Mouse (Mus musculus) bone marrow macrophage, adult 2 months (primary cell): ENCODE data around the gene Pdia5. TPM values are rescaled to one million over a fixed set of nuclear protein-coding genes. Genes with fewer than 3 reads are reported as not detected.
A peak's percentile ranks its signal among the peaks of the same experiment; 100 is the strongest.

ENCODE experiments used
- H3K27ac ChIP-seq: 2 replicates; pipeline ENCODE4 v1.5.1; 2012; ENCODE audit warnings: low read depth, low read length; ENCODE audit not compliant: insufficient read depth
- H3K4me1 ChIP-seq: 2 replicates; pipeline ENCODE4 v1.6.1; 2012; ENCODE audit warnings: low read length; ENCODE audit not compliant: control insufficient read depth, insufficient read depth
- H3K4me3 ChIP-seq: 2 replicates; pipeline ENCODE4 v1.5.1; 2012; ENCODE audit warnings: mild to moderate bottlenecking, low read length, moderate library complexity; ENCODE audit not compliant: insufficient read depth
- CTCF ChIP-seq: IDR thresholded peaks from 2 replicates; pipeline ENCODE4 v1.5.1; 2012; ENCODE audit warnings: low read depth, mild to moderate bottlenecking, low read length, moderate library complexity
- POLR2A ChIP-seq: IDR thresholded peaks from 2 replicates; pipeline ENCODE4 v1.6.1; 2012; ENCODE audit warnings: mild to moderate bottlenecking, low read depth, low read length, borderline replicate concordance
- polyA plus RNA-seq: library from polyadenylated mRNA; stranded (reverse); fragments of >200 nt; gene quantifications from 2 replicates; pipeline ENCODE4 v1.2.4, GENCODE M21; 2012; ENCODE audit not compliant: missing spikeins, insufficient read depth, insufficient read length

The Pdia5 gene
- polyA plus RNA-seq = 1.7 and 4.4 TPM in 2 replicates

- TF ChIP-seq CTCF = no peak
- TF ChIP-seq POLR2A = no peak
- H3K27ac ChIP-seq = no peak within 1 kb of the TSS
- peak within 1 kb of the TSS; percentile 87 for H3K4me3 ChIP-seq
- peaks cover 3% of the 10 kb centered on the region for H3K4me1 ChIP-seq
Observed at GRCm38 (mm10) chr16:35490231-35491070, at the start of gene Pdia5. Gene Pdia5 (minus strand): TSS chr16:35490873.

GRCm38 (mm10) chr16:35539041-35539440 lies 48.4 kb upstream of the Pdia5 start:
- TF ChIP-seq POLR2A (no peak), CTCF (no peak)

DNA sequence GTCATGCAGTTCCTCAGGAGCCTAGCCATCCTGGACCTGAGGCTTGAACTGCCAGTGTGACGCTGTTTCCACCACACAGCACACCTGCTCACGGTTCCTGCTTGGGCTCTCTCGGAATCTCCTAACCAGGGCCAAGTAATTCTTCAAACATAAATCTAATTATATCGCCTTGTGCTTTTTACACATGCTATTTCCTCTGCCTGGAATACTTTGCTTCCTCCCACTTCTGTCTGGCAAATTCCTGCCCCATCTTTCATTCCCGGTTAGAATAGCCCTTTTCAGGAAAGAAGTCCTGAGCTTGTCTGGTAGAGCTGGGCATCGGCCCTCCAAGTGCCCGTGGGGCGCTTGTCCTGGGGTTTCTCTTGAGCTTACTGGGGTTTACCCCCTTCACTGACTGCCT lies 47.0 kb upstream of the Pdia5 start:
- no peak for TF ChIP-seq CTCF
- no peak for TF ChIP-seq POLR2A

More at GRCm38 (mm10) chr16:35539041-35539440, 48.4 kb upstream of the Pdia5 start:
- no peak overlapping the region for H3K4me3 ChIP-seq
- no peak overlapping the region for H3K27ac ChIP-seq
- H3K4me1 ChIP-seq = no peaks in the 10 kb centered on the region

DNA sequence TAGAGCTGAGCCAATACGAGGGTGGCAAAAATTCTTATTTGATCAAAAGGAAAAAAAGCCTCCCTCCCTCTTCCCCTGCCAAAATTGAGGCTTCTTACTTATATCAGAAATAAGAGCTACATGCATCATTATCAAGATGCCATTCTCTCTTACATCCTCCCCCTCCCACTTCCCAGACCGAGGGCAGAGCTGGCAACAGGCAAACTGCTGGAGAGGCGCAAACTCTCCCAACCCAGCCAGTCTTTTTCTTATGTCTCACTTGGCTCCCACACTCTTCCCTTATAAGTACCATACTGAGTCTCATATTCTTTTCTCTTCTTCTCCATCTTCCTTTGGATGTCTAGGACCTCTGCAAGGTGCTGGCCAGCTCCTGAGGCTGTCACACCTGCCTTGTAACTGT lies 44.0 kb upstream of the Pdia5 start:
- H3K4me3 ChIP-seq = no peak overlapping the region
- H3K4me1 ChIP-seq = no peaks in the 10 kb centered on the region
- TF ChIP-seq POLR2A = no peak
- TF ChIP-seq CTCF = no peak
- H3K27ac ChIP-seq = no peak overlapping the region

More for the DNA sequence above, 47.0 kb upstream of the Pdia5 start:
- no peaks in the 10 kb centered on the region for H3K4me1 ChIP-seq
- no peak overlapping the region for H3K27ac ChIP-seq
- no peak overlapping the region for H3K4me3 ChIP-seq

DNA sequence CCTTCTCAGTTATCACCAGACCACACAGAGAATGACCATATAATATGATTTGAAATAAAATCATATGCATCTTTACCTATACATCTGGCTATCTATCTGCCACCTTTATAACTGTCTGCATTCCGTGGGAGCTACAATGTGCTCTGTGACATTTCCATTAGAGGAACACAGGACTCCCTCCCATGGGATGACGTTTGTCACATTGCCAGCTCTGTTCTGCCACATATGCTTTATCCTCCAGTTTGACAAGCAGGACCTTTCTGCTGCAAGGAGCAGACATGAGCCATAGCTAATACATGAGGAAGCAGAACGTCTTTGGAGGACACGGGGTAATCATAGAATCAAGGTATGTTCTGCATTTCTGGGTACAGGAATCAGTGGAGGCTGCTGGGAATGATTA lies 33.5 kb upstream of the Pdia5 start:
- no peak for TF ChIP-seq CTCF
- no peak for TF ChIP-seq POLR2A
- Histone ChIP-seq H3K4me1 (no peaks in the 10 kb centered on the region), H3K4me3 (no peak overlapping the region), H3K27ac (no peak overlapping the region)

DNA sequence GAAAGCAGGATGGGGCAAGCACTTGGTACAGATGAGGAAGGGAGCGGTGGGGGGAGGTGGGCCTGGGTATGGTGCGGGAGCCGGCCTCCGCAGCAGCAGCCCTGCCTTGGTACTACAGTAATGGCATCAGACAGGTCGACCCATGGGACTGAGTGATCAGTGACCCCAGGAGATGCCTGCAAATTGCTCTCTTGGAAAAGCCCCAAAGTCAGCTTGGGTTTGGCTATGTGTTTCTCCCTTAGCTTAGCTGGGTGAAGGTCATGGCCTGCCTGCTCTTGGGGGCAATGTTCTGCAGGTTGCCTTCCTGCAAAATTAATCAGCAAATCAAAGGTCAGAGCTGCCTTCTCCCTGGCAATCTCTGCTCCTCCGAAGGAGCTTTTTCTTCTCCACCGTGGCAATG lies 28.6 kb upstream of the Pdia5 start:
- Histone ChIP-seq H3K4me1 (no peaks in the 10 kb centered on the region), H3K4me3 (no peak overlapping the region), H3K27ac (no peak overlapping the region)
- TF ChIP-seq POLR2A (no peak), CTCF (no peak)

DNA sequence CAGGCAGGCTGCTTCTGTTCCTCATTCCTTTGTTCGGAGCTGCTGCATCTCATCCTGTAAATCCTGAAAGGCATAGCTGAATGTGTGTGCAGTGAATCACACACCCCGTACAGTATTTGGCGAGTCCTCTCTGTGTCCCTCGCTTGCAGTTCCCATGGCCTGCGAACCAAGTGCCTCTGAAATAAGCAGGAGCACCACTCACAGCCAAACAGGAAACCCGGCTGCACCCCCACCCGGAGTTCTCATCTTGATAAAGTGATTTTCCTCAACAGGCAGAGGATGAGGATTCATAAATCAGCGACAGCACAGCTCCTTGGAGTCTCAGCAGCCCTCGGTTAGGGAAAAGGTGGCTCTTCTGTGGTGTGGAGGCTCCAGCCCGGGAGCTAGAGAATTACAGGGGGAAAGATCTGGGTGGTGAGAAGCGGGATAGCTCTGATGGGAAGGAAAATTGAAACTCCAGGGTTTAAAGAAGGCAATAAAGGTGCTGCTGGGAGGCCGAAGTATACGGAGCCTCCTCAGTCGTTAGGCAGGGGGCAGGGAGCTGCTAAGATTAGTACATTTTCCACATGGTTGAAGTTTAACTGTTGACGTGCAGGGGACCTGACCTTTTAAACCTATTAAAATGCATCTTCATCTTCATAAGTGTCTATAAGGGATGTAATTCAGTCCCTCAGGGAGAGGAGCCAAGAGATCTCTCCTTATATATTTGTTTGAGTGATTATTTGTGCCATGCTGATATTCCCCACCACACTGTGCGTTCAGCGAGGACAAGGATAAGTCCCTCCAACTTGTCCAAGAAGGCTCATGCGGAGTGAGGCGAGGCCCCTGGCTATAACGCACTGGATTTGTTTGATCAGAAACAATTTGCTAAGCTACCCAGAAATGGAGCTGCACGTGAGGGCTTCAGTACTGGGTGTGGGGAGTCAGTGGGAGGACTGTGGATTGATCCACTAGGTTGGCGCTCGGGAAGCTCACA lies 27.6 kb upstream of the Pdia5 start:
- TF ChIP-seq CTCF (no peak), POLR2A (no peak)
- Histone ChIP-seq H3K27ac (no peak overlapping the region), H3K4me3 (no peak overlapping the region), H3K4me1 (no peaks in the 10 kb centered on the region)

DNA sequence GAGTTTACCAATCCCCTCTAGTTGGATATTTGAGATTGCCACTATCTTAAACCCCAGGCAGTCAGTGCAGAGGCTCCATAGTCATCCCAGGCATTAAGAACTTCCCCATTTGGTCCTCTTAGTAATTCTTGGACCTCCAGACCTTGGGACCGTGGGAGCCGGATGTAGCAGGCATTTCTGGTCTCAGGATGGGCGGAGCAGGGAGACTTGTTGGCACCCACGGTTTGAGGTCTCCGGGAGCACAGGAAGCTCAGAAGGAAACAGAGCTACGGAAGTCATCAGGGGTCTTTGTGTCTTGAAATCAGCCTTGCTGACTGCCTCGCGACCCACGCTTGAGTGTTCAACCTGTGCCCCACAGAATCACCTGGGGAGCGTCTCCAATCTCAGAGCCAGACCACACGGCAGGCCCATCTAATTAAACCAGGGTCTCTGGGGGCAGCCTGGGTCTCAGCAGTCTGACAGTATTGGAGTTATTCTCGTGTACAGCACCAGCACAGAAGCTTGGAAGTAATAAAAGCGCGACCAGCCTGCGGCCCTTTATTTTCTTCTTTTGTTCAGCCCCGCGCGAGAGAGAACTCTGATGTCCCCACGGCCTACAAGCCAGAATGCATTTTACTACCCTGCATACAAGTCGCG lies 25.4 kb upstream of the Pdia5 start:
- no peaks in the 10 kb centered on the region for H3K4me1 ChIP-seq
- no peak for TF ChIP-seq POLR2A
- TF ChIP-seq CTCF = no peak
- H3K4me3 ChIP-seq = no peak overlapping the region
- no peak overlapping the region for H3K27ac ChIP-seq

DNA sequence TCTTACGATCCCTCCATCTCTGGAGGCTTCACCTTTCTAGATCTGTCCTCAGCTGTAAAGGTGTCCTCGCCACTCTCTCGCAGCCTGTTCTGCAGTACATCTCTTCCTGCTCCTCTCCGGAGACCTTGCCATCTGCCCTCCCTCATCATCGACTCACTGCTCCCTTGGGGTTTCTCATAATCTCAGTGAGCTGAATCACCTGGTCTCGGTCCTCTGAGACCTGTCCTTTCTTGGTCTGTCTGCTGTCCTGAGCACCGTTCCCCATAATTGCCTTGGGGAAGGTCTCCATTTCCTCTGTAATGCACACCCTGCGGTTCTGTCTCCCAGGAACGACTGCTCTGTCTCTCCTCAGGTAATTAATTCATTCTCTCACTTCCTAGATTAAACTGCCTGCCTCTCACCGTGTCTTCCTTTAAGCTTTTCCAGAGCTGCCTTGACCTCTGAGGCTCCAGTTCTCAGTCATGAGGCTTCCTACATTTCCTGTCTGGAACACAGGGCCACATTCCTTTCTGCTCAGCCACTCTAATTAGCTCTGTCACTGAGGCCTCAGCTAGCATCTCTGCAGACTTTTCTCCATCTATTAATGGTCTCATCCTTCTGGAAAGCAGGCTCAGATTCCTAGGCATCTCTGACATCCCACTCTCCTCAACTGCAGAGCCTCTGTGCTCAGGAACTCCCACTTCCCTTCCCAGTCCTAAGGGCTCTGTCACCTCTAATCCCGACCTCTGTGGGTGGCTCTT lies 18.8 kb upstream of the Pdia5 start:
- no peak overlapping the region for H3K27ac ChIP-seq
- no peaks in the 10 kb centered on the region for H3K4me1 ChIP-seq
- TF ChIP-seq CTCF (no peak), POLR2A (no peak)
- no peak overlapping the region for H3K4me3 ChIP-seq
